Mouse (Mus musculus): Measurements from ENCODE around the gene Vps45. TPM values are rescaled to one million over a fixed set of nuclear protein-coding genes. Genes with fewer than 3 reads are reported as not detected.
A peak's percentile ranks its signal among the peaks of the same experiment; 100 is the strongest.

The Vps45 gene
- polyA plus RNA-seq, 1 experiment from 2014 or later: 25.9 TPM

DNA sequence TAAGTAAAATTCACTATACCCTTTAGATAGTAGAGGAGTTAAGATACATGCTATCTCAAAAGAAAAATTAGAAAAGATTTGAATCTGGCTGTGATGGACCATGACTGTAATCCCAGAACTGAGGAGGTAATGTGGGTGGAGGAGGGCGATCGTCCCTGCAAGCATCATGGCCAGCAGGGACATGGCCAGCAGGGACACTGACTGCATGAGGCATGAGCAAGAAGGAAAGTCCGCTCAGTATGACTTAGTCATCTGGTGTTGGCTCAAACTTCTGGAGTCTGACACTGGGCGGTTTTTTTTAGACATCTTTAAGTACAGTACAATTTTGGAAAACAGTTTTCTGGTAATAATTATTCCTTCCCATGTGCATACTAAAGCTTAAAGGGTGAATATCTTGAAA, 29.5 kb upstream of the Vps45 start:
- H3K36me3 ChIP-seq (ENCODE audit: inconsistent target): no peaks in the 10 kb centered on the region
- no peak overlapping the region for H3K27ac ChIP-seq
- H3K79me2 ChIP-seq (ENCODE audit: inconsistent target): no peaks in the 10 kb centered on the region
- no peak overlapping the region for H3K4me3 ChIP-seq (ENCODE audit: inconsistent target)
- 98% methylated on average over 4 of the region's 4 CpGs for WGBS (ENCODE audit: missing documents)

DNA sequence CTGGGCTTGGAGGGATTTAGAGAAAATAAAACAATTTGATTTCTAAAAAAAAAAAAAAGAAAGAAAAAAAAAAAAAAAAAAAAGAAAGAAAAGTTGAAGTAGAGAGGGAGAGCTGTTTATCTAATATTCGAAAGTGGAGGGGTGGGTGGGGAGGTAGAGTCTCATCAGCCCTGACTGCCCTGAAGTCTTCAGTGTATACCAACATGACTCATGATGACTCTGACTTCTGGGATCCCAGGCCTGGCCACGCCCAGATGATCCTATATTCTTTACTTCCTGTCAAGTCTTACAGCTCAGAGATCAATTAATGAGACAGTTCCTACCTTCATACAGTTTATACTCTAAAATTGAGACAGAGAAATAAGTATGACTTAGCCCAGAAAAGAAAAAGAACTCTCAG, 29.0 kb upstream of the Vps45 start:
- 39% methylated on average over 2 of the region's 2 CpGs for WGBS (ENCODE audit: missing documents)
- Histone ChIP-seq H3K27ac (no peak overlapping the region), H3K4me3 (ENCODE audit: inconsistent target) (no peak overlapping the region), H3K36me3 (ENCODE audit: inconsistent target) (no peaks in the 10 kb centered on the region), H3K79me2 (ENCODE audit: inconsistent target) (no peaks in the 10 kb centered on the region)

DNA sequence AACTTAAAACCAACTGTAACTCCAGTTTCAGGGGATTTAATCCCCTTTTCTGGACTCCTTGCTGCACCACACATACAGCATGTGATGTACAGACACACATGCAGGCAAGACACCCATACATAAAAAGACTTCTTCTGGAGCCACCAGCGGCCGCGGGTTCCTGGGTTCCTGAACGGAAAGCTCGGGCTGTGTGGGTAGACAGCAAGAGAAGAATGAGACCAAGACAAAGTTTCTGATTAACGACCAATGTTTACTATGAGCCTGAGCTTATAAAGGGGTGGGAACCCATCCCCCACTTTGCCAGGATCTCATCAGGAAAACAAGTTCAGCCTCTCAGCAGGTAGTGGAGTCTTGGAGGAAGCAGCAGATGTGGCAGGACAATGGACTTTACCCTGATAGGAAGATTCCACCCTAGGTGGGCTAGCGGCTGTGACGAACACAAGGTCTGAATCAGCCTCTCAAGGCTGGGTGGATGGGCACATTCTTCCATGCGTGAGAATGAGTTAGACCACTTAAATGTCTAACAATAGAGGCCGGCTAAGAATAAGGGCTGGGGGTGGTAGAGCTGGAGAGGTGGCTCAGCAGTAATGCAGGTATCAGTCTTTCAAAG, 26.0 kb upstream of the Vps45 start:
- 95% methylated on average over 10 of the region's 10 CpGs for WGBS (ENCODE audit: missing documents)
- no peak overlapping the region for H3K27ac ChIP-seq
- H3K36me3 ChIP-seq (ENCODE audit: inconsistent target): no peaks in the 10 kb centered on the region

DNA sequence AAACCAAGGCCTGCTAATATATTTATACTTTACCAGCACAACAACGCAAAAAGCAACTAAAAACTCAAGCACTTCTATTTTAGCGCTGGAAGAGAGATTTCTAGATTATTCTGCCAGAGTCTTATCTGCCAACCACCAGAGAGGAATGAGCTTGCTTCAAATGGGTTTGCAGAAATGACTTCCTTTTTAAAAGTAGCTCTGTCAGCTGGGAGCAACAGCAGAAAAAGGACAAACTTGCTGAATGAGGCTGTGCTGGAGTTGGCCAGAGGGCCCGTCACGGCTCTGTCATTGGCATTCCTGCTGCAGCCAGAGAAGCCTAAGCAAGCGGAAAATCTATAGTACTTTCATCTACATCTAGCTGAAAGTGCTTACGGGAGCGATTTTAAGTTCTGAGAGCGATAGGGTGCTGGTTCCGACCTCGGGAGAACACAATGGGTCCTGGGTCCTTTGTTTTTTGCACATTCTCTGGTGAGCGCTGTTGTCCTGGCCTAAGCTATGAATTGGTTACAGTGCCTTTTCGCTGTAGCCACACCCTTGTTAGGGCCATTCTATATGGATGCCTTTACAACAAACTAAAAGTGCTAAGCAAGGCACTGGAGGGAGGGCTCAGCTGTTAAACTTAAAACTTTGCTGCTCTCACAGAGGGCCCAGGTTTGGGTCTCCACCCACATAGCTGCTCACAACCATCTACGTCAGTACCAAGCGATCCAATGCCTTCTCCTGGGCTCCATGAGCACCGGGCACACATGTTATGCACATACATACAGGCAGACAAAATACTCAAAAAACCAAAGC, 24.6 kb upstream of the Vps45 start:
- 71% methylated on average over 14 of the region's 15 CpGs for WGBS (ENCODE audit: missing documents)
- H3K4me3 ChIP-seq (ENCODE audit: inconsistent target): no peak overlapping the region
- peak overlapping the region; percentile 53 for H3K27ac ChIP-seq
- no peaks in the 10 kb centered on the region for H3K79me2 ChIP-seq (ENCODE audit: inconsistent target)
- H3K36me3 ChIP-seq (ENCODE audit: inconsistent target): no peaks in the 10 kb centered on the region

More for the DNA sequence above, 26.0 kb upstream of the Vps45 start:
- no peak overlapping the region for H3K4me3 ChIP-seq (ENCODE audit: inconsistent target)
- H3K79me2 ChIP-seq (ENCODE audit: inconsistent target): no peaks in the 10 kb centered on the region

DNA sequence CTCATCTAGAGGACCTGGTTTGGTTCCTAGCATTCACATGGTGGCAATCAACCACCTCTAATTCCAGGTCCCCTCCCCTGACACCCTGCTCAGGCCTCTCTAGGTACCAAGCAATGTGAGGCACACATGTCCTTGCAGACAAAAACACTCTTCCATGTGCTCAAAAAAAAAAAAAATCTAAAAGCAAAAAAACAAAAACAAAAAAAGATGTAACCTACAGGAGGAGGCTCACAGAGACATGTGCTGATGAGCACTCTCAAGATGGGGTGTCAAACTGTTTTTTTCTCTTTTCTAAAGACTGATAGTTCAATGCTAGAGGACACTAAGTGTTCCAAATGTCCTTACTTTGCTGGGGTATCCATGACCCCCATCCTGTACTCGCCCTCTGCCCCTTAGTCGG, 23.8 kb upstream of the Vps45 start:
- H3K27ac ChIP-seq: peak overlapping the region; percentile 53
- H3K36me3 ChIP-seq (ENCODE audit: inconsistent target): no peaks in the 10 kb centered on the region
- no peaks in the 10 kb centered on the region for H3K79me2 ChIP-seq (ENCODE audit: inconsistent target)
- H3K4me3 ChIP-seq (ENCODE audit: inconsistent target): no peak overlapping the region
- WGBS (ENCODE audit: missing documents): 92% methylated on average over 2 of the region's 2 CpGs

DNA sequence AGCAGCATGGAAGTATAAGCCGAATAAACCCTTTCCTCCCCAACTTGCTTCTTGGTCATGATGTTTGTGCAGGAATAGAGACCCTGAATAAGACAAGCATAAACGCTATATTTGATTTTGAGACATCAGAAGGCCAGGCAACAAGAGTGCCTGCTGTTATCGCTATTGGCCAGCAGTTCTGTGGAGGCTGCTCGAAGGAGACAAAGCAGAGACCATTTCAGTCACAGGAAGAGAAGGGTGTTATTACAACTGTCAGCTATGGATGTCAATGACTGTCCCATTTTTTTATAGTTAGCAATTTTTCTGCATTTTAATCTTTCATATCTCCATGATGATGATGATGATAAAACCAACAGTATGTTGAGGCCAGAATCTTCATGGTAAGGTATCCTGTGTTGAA, 23.4 kb upstream of the Vps45 start:
- 98% methylated on average over 3 of the region's 4 CpGs for WGBS (ENCODE audit: missing documents)
- no peak overlapping the region for H3K27ac ChIP-seq
- H3K4me3 ChIP-seq (ENCODE audit: inconsistent target): no peak overlapping the region
- no peaks in the 10 kb centered on the region for H3K79me2 ChIP-seq (ENCODE audit: inconsistent target)
- H3K36me3 ChIP-seq (ENCODE audit: inconsistent target): no peaks in the 10 kb centered on the region

DNA sequence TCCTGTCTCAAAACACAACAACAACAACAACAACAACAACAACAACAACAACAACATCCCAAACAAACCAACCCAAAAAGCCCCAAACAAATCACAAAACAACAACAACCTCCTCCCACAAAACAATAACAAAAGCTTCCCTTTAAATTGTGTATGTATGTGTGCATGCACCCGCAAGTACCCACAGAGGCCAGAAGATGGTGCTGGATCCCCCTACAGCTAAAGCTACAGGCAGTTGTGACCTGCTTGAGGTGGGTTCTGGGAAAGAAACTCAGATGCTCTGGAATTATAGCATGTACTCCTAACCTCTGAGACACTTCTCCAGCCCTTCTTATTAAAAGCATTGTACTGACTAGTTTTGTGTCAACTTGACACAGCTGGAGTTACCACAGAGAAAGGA, 22.7 kb upstream of the Vps45 start:
- no peaks in the 10 kb centered on the region for H3K79me2 ChIP-seq (ENCODE audit: inconsistent target)
- no peak overlapping the region for H3K27ac ChIP-seq
- no peak overlapping the region for H3K4me3 ChIP-seq (ENCODE audit: inconsistent target)
- WGBS (ENCODE audit: missing documents): 100% methylated on average over 1 of the region's 1 CpGs
- H3K36me3 ChIP-seq (ENCODE audit: inconsistent target): no peaks in the 10 kb centered on the region

DNA sequence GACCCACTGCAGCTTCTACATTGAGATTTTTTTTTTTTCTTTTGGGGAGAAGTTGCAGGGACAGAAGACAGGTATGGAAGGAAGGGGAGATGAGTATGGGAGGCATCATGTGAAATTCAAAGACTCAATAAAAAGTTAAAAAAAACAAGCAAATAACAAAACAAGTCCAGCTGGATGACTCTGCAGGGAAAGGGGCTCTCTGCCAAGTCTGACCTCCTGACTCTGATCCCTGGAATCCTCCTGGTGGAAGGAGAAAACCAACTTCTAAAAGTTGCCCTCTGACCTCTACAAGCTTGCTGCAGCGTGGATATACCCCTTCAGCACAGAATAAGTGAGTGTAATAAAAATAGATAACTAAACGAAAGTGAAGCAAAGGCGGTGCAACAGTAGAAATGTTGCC, 20.4 kb upstream of the Vps45 start:
- Histone ChIP-seq H3K36me3 (ENCODE audit: inconsistent target) (no peaks in the 10 kb centered on the region), H3K79me2 (ENCODE audit: inconsistent target) (no peaks in the 10 kb centered on the region), H3K4me3 (ENCODE audit: inconsistent target) (no peak overlapping the region), H3K27ac (no peak overlapping the region)
- WGBS (ENCODE audit: missing documents): 96% methylated on average over 3 of the region's 3 CpGs

DNA sequence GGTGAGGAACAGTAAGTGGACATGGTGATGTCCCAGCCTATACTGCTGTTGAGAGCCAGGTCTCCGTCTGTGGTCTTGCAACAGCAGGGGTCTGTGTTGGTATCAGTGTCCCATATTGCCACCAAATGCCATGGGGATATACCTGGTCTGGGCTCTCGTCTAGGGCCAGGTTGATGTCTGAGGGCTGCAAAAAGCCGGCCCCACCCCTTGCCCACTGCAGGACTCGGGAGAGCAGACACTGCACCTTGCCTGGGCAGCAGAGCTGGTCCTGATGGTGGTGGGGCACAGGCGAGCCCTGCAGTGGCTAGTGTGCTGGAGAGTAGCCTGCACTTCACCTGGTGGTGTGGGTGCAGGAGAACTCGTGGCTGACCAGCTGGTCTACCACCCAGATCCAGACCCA, 19.8 kb upstream of the Vps45 start:
- WGBS (ENCODE audit: missing documents): 90% methylated on average over 6 of the region's 6 CpGs
- H3K36me3 ChIP-seq (ENCODE audit: inconsistent target): no peaks in the 10 kb centered on the region
- H3K79me2 ChIP-seq (ENCODE audit: inconsistent target): no peaks in the 10 kb centered on the region
- H3K4me3 ChIP-seq (ENCODE audit: inconsistent target): no peak overlapping the region
- H3K27ac ChIP-seq: no peak overlapping the region

DNA sequence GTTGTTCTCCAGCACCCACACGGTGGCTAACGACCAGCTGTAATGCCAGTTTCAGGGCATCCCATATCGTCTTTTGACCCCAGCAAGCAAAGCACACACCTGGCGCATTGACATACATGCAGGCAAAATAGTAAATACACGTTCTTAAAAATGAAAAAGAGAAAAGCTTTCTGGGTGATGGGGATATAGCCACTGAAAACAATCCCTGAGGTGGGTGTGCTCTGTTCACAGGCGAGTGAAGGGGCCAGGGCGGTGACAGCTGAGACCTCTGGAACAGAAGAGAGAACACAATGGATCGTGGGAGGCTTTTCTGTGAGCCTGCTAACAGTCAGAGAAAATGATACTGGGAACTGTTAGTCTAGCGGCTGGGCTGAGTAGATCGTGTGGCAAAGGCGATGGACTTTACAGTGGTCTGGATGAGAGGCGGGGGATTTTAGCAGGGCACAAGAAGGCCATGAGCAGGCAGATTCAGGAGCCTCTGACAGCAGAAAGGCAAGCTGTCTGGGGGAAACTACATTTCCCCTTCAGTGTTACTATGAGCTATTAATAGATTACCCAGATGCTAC, 14.7 kb upstream of the Vps45 start:
- no peak overlapping the region for H3K4me3 ChIP-seq (ENCODE audit: inconsistent target)
- H3K79me2 ChIP-seq (ENCODE audit: inconsistent target): no peaks in the 10 kb centered on the region
- WGBS (ENCODE audit: missing documents): 83% methylated on average over 12 of the region's 12 CpGs
- H3K36me3 ChIP-seq (ENCODE audit: inconsistent target): no peaks in the 10 kb centered on the region
- no peak overlapping the region for H3K27ac ChIP-seq

DNA sequence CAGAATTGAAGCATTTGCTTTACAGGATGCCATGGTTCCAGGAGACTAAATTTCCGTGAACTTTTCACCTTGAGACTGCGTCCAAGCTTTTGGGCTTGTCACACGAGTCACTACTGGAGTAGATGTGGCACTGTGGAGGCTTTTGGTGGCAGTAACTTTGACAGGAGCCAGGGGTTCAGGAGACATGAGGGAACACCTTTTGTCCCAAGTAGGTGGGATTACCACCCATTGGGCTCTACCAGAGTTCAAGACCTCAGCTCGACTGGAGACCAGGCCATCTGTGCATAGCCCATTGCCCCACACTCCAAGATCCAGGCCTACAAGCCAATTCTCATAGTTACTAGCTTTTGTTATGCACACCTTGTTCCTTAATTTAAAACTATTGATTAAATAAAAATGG, 12.0 kb upstream of the Vps45 start:
- H3K4me3 ChIP-seq (ENCODE audit: inconsistent target): no peak overlapping the region
- H3K27ac ChIP-seq: no peak overlapping the region
- H3K79me2 ChIP-seq (ENCODE audit: inconsistent target): no peaks in the 10 kb centered on the region
- no peaks in the 10 kb centered on the region for H3K36me3 ChIP-seq (ENCODE audit: inconsistent target)
- WGBS (ENCODE audit: missing documents): 92% methylated on average over 4 of the region's 4 CpGs

DNA sequence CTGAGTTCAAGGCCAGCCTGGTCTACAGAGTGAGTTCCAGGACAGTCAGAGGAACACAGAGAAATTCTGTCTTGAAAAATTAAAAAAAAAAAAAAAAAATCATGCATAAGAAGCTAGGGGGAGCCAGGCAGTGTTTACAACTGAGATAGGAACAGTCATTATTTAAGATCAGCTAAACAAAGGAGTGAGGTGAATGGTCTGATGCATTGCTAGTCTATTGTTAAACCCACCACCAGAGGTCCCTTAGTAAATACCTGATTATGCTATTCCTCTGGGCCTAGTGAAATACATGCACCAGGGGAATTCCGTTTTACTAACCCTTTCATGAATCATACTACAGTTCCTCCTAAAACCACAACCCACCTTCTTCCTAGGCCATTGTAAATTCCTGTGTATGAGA, 11.3 kb upstream of the Vps45 start:
- no peaks in the 10 kb centered on the region for H3K36me3 ChIP-seq (ENCODE audit: inconsistent target)
- no peak overlapping the region for H3K4me3 ChIP-seq (ENCODE audit: inconsistent target)
- H3K27ac ChIP-seq: no peak overlapping the region
- 43% methylated on average over 1 of the region's 1 CpGs for WGBS (ENCODE audit: missing documents)
- H3K79me2 ChIP-seq (ENCODE audit: inconsistent target): no peaks in the 10 kb centered on the region

DNA sequence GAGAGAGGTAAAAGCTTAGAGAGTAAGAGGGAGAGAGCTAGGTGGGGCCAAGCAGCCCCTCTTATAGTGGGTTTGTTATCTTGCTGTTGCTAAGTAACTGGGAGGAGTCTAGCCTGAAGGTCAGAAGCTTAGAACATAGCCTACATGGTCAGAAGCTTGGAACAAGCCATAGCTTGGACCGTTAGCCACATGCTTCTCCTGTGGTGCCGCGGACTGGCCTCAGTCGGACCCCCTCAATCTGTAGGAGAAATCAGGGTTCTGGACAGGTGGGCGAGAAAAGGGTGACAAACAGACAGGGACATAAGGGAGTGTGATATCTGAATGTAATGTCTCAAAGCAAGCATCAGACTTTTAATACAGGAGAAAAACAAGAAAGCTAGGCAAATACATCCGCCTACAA, 10.8 kb upstream of the Vps45 start:
- Histone ChIP-seq H3K4me3 (ENCODE audit: inconsistent target) (no peak overlapping the region), H3K36me3 (ENCODE audit: inconsistent target) (no peaks in the 10 kb centered on the region), H3K79me2 (ENCODE audit: inconsistent target) (no peaks in the 10 kb centered on the region), H3K27ac (no peak overlapping the region)
- WGBS (ENCODE audit: missing documents): 93% methylated on average over 6 of the region's 6 CpGs

DNA sequence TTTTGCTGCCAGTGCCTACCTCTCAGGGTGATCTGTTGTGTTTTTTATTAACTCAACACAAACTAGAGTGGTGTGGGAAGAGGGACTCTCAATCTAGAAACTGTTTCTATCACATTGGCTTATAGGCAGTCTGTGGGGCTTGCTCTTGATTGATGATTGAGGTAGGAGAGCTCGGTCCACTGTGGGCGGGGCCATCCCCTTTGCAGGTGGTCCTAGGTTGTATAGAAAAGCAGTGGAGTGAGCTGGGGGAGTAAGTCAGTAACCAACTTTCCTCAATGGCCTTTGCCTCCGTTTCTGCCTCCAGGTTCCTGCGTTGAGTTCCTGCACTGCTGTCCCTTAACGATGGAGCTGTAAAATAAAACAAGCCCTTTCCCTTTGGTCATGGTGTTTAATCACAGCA, 8.5 kb upstream of the Vps45 start:
- H3K36me3 ChIP-seq (ENCODE audit: inconsistent target): no peaks in the 10 kb centered on the region
- WGBS (ENCODE audit: missing documents): 82% methylated on average over 5 of the region's 5 CpGs
- no peak overlapping the region for H3K4me3 ChIP-seq (ENCODE audit: inconsistent target)
- H3K27ac ChIP-seq: no peak overlapping the region
- H3K79me2 ChIP-seq (ENCODE audit: inconsistent target): no peaks in the 10 kb centered on the region

DNA sequence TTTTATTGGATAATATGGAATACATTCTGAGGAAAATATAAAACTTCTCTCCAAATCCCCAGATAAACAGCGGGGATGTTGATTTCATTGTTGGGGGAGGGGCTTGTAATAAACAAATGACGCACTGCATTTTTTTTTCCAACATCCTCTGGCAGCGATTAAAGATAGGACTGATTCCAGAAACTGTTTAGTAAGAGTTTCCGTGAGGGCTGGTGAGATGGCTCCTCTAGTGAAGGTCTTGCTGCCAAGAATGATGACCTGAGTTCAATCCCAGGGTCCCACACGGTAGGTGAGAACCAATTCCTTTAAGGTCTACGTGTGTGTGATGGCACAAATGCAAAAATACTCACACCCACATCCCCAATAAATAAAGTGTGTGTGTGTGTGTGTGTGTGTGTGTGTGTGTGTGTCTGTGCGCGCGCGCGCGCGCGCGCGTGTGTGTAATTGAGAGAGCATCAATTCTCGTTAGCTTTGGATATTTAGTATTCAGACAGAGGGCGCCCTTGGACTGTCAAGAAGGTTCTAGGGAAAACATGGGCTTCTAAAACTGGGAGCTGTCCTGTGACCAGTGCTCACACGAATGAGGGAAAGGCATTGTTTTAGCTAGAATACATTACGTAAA, 7.6 kb upstream of the Vps45 start:
- no peak overlapping the region for H3K4me3 ChIP-seq (ENCODE audit: inconsistent target)
- H3K79me2 ChIP-seq (ENCODE audit: inconsistent target): no peaks in the 10 kb centered on the region
- H3K36me3 ChIP-seq (ENCODE audit: inconsistent target): no peaks in the 10 kb centered on the region
- 48% methylated on average over 10 of the region's 20 CpGs for WGBS (ENCODE audit: missing documents)
- H3K27ac ChIP-seq: no peak overlapping the region

Data from macrophage (primary cell).